Mouse (Mus musculus) C2C12 (cell line): ENCODE measurements around the gene D13Ertd608e.

ENCODE experiments used
- CTCF ChIP-seq: IDR thresholded peaks from one replicate; pipeline ENCODE4 v1.5.1; 2011; ENCODE audit not compliant: control insufficient read depth, insufficient read depth, insufficient read length
- MAX ChIP-seq: IDR thresholded peaks from one replicate; pipeline ENCODE4 v1.6.1; 2011; ENCODE audit warnings: mild to moderate bottlenecking, control low read depth
- MYOD1 ChIP-seq: IDR thresholded peaks from one replicate; pipeline ENCODE4 v1.6.1; 2011; ENCODE audit warnings: low read depth; ENCODE audit not compliant: control insufficient read depth, insufficient read length
- USF1 ChIP-seq: IDR thresholded peaks from one replicate; pipeline ENCODE4 v1.6.1; 2011; ENCODE audit warnings: low read depth, mild to moderate bottlenecking, control low read depth, moderate library complexity

GRCm38 (mm10) chr13:119810031-119810430 lies 25.8 kb upstream of the D13Ertd608e start:
- TF ChIP-seq CTCF: no peak
- no peak for TF ChIP-seq USF1
- no peak for TF ChIP-seq MAX
- TF ChIP-seq MYOD1: no peak
